ENCODE assay signal across 16 mouse cellular contexts in genomic region chr12:80246505-80246904, GRCm38 (mm10). TPM values are rescaled to one million over a fixed set of nuclear protein-coding genes. Genes with fewer than 3 reads are reported as not detected.
DNase-seq lines count a peak whose midpoint lies in the region; ATAC-seq and TF ChIP-seq lines count a peak whose summit lies in the region.
"Had no signal": no experiment of that assay in that cellular context is flagged by ENCODE, and none has a peak within 500 bp of the region (broad histone marks: within the 10 kb centered on the region; RNA-seq: fewer than 3 reads in every experiment).

No protein-coding gene starts in this region.

- peak; percentile 39 for DNase-seq in kidney, adult 9 months
- no peak for DNase-seq in kidney, adult 8-10 months
- DNase-seq in 3T3-L1 (ENCODE audit: low read depth, low spot score) (peak; percentile 52), adipocyte (ENCODE audit: low spot score) (peak; percentile 46)
- DNase-seq in heart, postnatal 0 days (ENCODE audit: low spot score), result no peak
- no peak for DNase-seq in c-Kit-positive CD71-positive TER-119-positive erythroid progenitor cells, embryonic 14.5 days (ENCODE audit: low spot score)
- DNase-seq in retina, embryonic 14.5 days (ENCODE audit: low spot score), result no peak
- DNase-seq: adrenal gland, adult 2 months; cerebellum, postnatal 25 days; forebrain, postnatal 0 days; gastrocnemius, postnatal 36 days; thymus, adult 18-20 months had no signal

- ATAC-seq in heart, postnatal 0 days (ENCODE audit: insufficient read depth, low read depth), result no peak; the same call in 1 of the 2 replicates
- ATAC-seq: forebrain, postnatal 0 days; hindbrain, postnatal 0 days; midbrain, embryonic 13.5 days; Patski had no signal

- WGBS in heart, postnatal 0 days, result 47% methylated on average over 2 of the region's 2 CpGs

- peaks cover 61% of the 10 kb centered on the region for H3K4me1 ChIP-seq in heart, postnatal 0 days (ENCODE audit: control insufficient read depth, insufficient read depth)

- H3K9ac ChIP-seq in heart, postnatal 0 days (replicated peaks; ENCODE audit: low read depth, low read length), result no peak overlapping the region
- H3K9ac ChIP-seq: forebrain, postnatal 0 days; midbrain, embryonic 13.5 days had no signal

- no peak overlapping the region for H3K4me3 ChIP-seq in heart, postnatal 0 days (ENCODE audit: low read depth, low read length)
- H3K4me3 ChIP-seq: layer of hippocampus, adult 2 months; midbrain, embryonic 13.5 days had no signal

- H3K27me3 ChIP-seq in heart, postnatal 0 days (ENCODE audit: control insufficient read depth, insufficient read depth, low read length), result no peaks in the 10 kb centered on the region
- H3K27me3 ChIP-seq: midbrain, embryonic 13.5 days; Patski had no signal

- no peaks in the 10 kb centered on the region for H3K9me3 ChIP-seq in heart, postnatal 0 days (replicated peaks; ENCODE audit: control insufficient read depth, low read length)
- H3K9me3 ChIP-seq: midbrain, embryonic 13.5 days had no signal

- no peak for TF ChIP-seq EP300 in heart, postnatal 0 days (IDR thresholded peaks at IDR 0.05; ENCODE audit: low read depth)

- no peak overlapping the region for H3K4me2 ChIP-seq in heart, postnatal 0 days (ENCODE audit: low read depth, low read length)
- H3K4me2 ChIP-seq: midbrain, embryonic 13.5 days had no signal

- no peak for TF ChIP-seq CTCF in heart, postnatal 0 days (IDR thresholded peaks at IDR 0.05; ENCODE audit: low read depth)

- H3K27ac ChIP-seq in heart, postnatal 0 days (ENCODE audit: low read depth), result peak overlapping the region; percentile 46
- H3K27ac ChIP-seq: hindbrain, postnatal 0 days; layer of hippocampus, adult 2 months; midbrain, embryonic 13.5 days had no signal

- H3K36me3 ChIP-seq in heart, postnatal 0 days (replicated peaks; ENCODE audit: control insufficient read depth, insufficient read depth, low read length), result no peaks in the 10 kb centered on the region
- H3K36me3 ChIP-seq: midbrain, embryonic 13.5 days had no signal

RNA-seq across cellular contexts. Expression of gene Actn1, which starts 13.7 kb away (rescaled TPM):
- total RNA-seq in heart, postnatal 0 days (2014; rRNA removed; ENCODE audit: low replicate concordance), result 53.0 and 85.3 TPM in 2 replicates
- 13.8 and 15.7 TPM in 2 replicates for polyA plus RNA-seq in heart, postnatal 0 days (2015; fragmentation: Nextera tagmentation; extraction: Ambion mirVana)

Comparison
In these comparisons a context has a peak if more than half of its experiments do, and no peak if none do; other contexts are left out.
1. DNase-seq: peak in kidney, adult 9 months (single experiment), 3T3-L1 (single experiment) and adipocyte (single experiment); none in kidney, adult 8-10 months (0 of 2), heart, postnatal 0 days (single experiment), c-Kit-positive CD71-positive TER-119-positive erythroid progenitor cells, embryonic 14.5 days (single experiment) and retina, embryonic 14.5 days (single experiment).